Mouse (Mus musculus): ENCODE data around the gene Ttc21a.

GRCm38 (mm10) chr9:120000761-120001160 is 63.4 kb downstream of the Ttc21a start:
- TF ChIP-seq CTCF (IDR thresholded peaks at IDR 0.05; ENCODE audit: control insufficient read depth, insufficient read depth, low read length) (no peak), POLR2A (IDR thresholded peaks at IDR 0.05; ENCODE audit: borderline replicate concordance, control insufficient read depth, low read depth, low read length) (no peak)
